Mouse (Mus musculus): ENCODE results near the gene Txnip. TPM values are rescaled to one million over a fixed set of nuclear protein-coding genes. Genes with fewer than 3 reads are reported as not detected.
A peak's percentile ranks its signal among the peaks of the same experiment; 100 is the strongest.

Txnip gene
- total RNA-seq, 4 experiments from 2014 or later = 346 to 908 (median 654) TPM

GRCm38 (mm10) chr3:96568605-96569004 lies 10.8 kb downstream of the Txnip start:
- no peak for DNase-seq (ENCODE audit: low spot score)

- no peak for DNase-seq (ENCODE audit: low spot score)
These were observed 11.7 kb downstream of the Txnip start for GRCm38 (mm10) chr3:96569506-96569905.

GRCm38 (mm10) chr3:96569966-96570605 lies 12.3 kb downstream of the Txnip start:
- DNase-seq (ENCODE audit: low spot score) = no peak

- no peak for DNase-seq (ENCODE audit: low spot score)
These were observed 12.9 kb downstream of the Txnip start for GRCm38 (mm10) chr3:96570643-96571042.

- no peak for DNase-seq (ENCODE audit: low spot score)
These were observed 13.6 kb downstream of the Txnip start for GRCm38 (mm10) chr3:96571336-96571735.

GRCm38 (mm10) chr3:96571896-96572698 lies 14.3 kb downstream of the Txnip start:
- DNase-seq (ENCODE audit: low spot score) = peak; percentile 74

GRCm38 (mm10) chr3:96573611-96574511 lies 16.1 kb downstream of the Txnip start:
- DNase-seq (ENCODE audit: low spot score) = peak; percentile 55

GRCm38 (mm10) chr3:96575272-96575984 lies 17.7 kb downstream of the Txnip start:
- DNase-seq (ENCODE audit: low spot score) = peak; percentile 89

- DNase-seq (ENCODE audit: low spot score) = peak; percentile 94
These were observed 18.4 kb downstream of the Txnip start for GRCm38 (mm10) chr3:96576005-96576658.

- peak; percentile 98 for DNase-seq (ENCODE audit: low spot score)
These were observed 19.2 kb downstream of the Txnip start, which contains the start of gene Gm16253 for GRCm38 (mm10) chr3:96576690-96577541. Gene Gm16253 (plus strand): TSS chr3:96576984.

- peak; percentile 30 for DNase-seq (ENCODE audit: low spot score)
These were observed 19.8 kb downstream of the Txnip start for GRCm38 (mm10) chr3:96577566-96577965.

GRCm38 (mm10) chr3:96578561-96579238 lies 20.9 kb downstream of the Txnip start:
- no peak for DNase-seq (ENCODE audit: low spot score)

GRCm38 (mm10) chr3:96579239-96579750 lies 21.5 kb downstream of the Txnip start:
- no peak for DNase-seq (ENCODE audit: low spot score)

- DNase-seq (ENCODE audit: low spot score) = peak; percentile 91
These were observed 22.2 kb downstream of the Txnip start for GRCm38 (mm10) chr3:96579885-96580454.

GRCm38 (mm10) chr3:96581141-96581540 lies 23.4 kb downstream of the Txnip start:
- DNase-seq (ENCODE audit: low spot score) = no peak

- no peak for DNase-seq (ENCODE audit: low spot score)
These were observed 24.2 kb downstream of the Txnip start for GRCm38 (mm10) chr3:96581771-96582515.

GRCm38 (mm10) chr3:96583386-96583785 lies 25.6 kb downstream of the Txnip start:
- DNase-seq (ENCODE audit: low spot score) = no peak

GRCm38 (mm10) chr3:96590657-96591056 lies 32.9 kb downstream of the Txnip start:
- DNase-seq (ENCODE audit: low spot score) = no peak

Data from heart, adult 8-10 months (tissue).